ENCODE assay signal across 15 mouse cellular contexts in genomic region chr2:118760311-118761025, GRCm38 (mm10). TPM values are rescaled to one million over a fixed set of nuclear protein-coding genes. Genes with fewer than 3 reads are reported as not detected.
DNase-seq lines count a peak whose midpoint lies in the region; ATAC-seq and TF ChIP-seq lines count a peak whose summit lies in the region.
"Had no signal": no experiment of that assay in that cellular context is flagged by ENCODE, and none has a peak within 500 bp of the region (broad histone marks: within the 10 kb centered on the region; RNA-seq: fewer than 3 reads in every experiment).

No protein-coding gene starts in this region.

- TF ChIP-seq POLR2A in embryonic fibroblast, embryonic 13.5 days (IDR thresholded peaks at IDR 0.05; ENCODE audit: low read depth, low read length) = no peak

- H3K4me2 ChIP-seq in forebrain, embryonic 14.5 days (ENCODE audit: low read length) = no peak overlapping the region
- no peak overlapping the region for H3K4me2 ChIP-seq in hindbrain, embryonic 16.5 days (ENCODE audit: low read length)
- H3K4me2 ChIP-seq in hindbrain, embryonic 12.5 days (replicated peaks) = no peak overlapping the region

- H3K27me3 ChIP-seq in forebrain, embryonic 14.5 days (replicated peaks; ENCODE audit: control insufficient read depth, insufficient read depth, low read length) = no peaks in the 10 kb centered on the region
- peaks cover 90% of the 10 kb centered on the region for H3K27me3 ChIP-seq in forebrain, embryonic 10.5 days (ENCODE audit: poor library complexity, severe bottlenecking)
- H3K27me3 ChIP-seq in hindbrain, embryonic 16.5 days (replicated peaks; ENCODE audit: control insufficient read depth, insufficient read depth, low read length) = no peaks in the 10 kb centered on the region
- 0 out of 2 replicates have a peak, but pooled peaks cover 8% of the 10 kb centered on the region for H3K27me3 ChIP-seq in hindbrain, embryonic 12.5 days

- no peaks in the 10 kb centered on the region for H3K36me3 ChIP-seq in forebrain, embryonic 14.5 days (ENCODE audit: control insufficient read depth, insufficient read depth, low read length)
- H3K36me3 ChIP-seq in forebrain, embryonic 10.5 days (replicated peaks) = no peaks in the 10 kb centered on the region
- no peaks in the 10 kb centered on the region for H3K36me3 ChIP-seq in hindbrain, embryonic 16.5 days (ENCODE audit: control insufficient read depth, insufficient read depth, low read length)
- no peaks in the 10 kb centered on the region for H3K36me3 ChIP-seq in hindbrain, embryonic 12.5 days
- H3K36me3 ChIP-seq: embryonic facial prominence, embryonic 10.5 days had no signal

- TF ChIP-seq CTCF in embryonic fibroblast, embryonic 13.5 days (IDR thresholded peaks at IDR 0.05; ENCODE audit: borderline replicate concordance, insufficient read depth, low read length) = no peak

- H3K9me3 ChIP-seq in forebrain, embryonic 14.5 days (replicated peaks; ENCODE audit: control insufficient read depth, low read length) = no peaks in the 10 kb centered on the region
- no peaks in the 10 kb centered on the region for H3K9me3 ChIP-seq in forebrain, embryonic 10.5 days
- no peaks in the 10 kb centered on the region for H3K9me3 ChIP-seq in hindbrain, embryonic 16.5 days (ENCODE audit: control insufficient read depth, low read length)
- H3K9me3 ChIP-seq in hindbrain, embryonic 12.5 days (replicated peaks) = no peaks in the 10 kb centered on the region
- H3K9me3 ChIP-seq: embryonic facial prominence, embryonic 10.5 days had no signal

- H3K4me3 ChIP-seq in forebrain, embryonic 14.5 days (ENCODE audit: low read depth, low read length) = no peak overlapping the region
- H3K4me3 ChIP-seq in forebrain, embryonic 10.5 days = no peak overlapping the region
- no peak overlapping the region for H3K4me3 ChIP-seq in hindbrain, embryonic 16.5 days (ENCODE audit: low read length)
- no peak overlapping the region for H3K4me3 ChIP-seq in hindbrain, embryonic 12.5 days
- H3K4me3 ChIP-seq in embryonic fibroblast, embryonic 13.5 days (ENCODE audit: insufficient read depth, low read length) = 0 out of 2 replicates have a peak overlapping the region, but pooled peaks have one; percentile 58
- H3K4me3 ChIP-seq: embryonic facial prominence, embryonic 10.5 days had no signal

- peaks cover 29% of the 10 kb centered on the region for H3K4me1 ChIP-seq in forebrain, embryonic 14.5 days (ENCODE audit: control insufficient read depth, insufficient read depth, low read length)
- H3K4me1 ChIP-seq in forebrain, embryonic 10.5 days = peaks cover 47% of the 10 kb centered on the region
- peaks cover 31% of the 10 kb centered on the region for H3K4me1 ChIP-seq in hindbrain, embryonic 16.5 days (ENCODE audit: control insufficient read depth, insufficient read depth, low read depth, low read length)
- peaks cover 40% of the 10 kb centered on the region for H3K4me1 ChIP-seq in hindbrain, embryonic 12.5 days
- peaks cover 14% of the 10 kb centered on the region for H3K4me1 ChIP-seq in embryonic fibroblast, embryonic 13.5 days (ENCODE audit: control insufficient read depth, insufficient read depth, low read length)

- WGBS in forebrain, embryonic 14.5 days = 83% methylated on average over 11 of the region's 11 CpGs
- 84% methylated on average over 11 of the region's 11 CpGs for WGBS in forebrain, embryonic 10.5 days
- 86% methylated on average over 11 of the region's 11 CpGs for WGBS in hindbrain, embryonic 16.5 days
- WGBS in hindbrain, embryonic 12.5 days = 82% methylated on average over 11 of the region's 11 CpGs

- no peak for ATAC-seq in forebrain, embryonic 14.5 days
- no peak for ATAC-seq in hindbrain, embryonic 16.5 days
- no peak for ATAC-seq in hindbrain, embryonic 12.5 days (ENCODE audit: low FRiP score)

- DNase-seq in forebrain, embryonic 14.5 days (ENCODE audit: low spot score) = no peak
- no peak for DNase-seq in forebrain, embryonic 10.5 days (ENCODE audit: extremely low spot score, low spot score)
- DNase-seq in 3T3-L1 (ENCODE audit: low read depth, low spot score) = peak; percentile 91
- DNase-seq in adrenal gland, postnatal 14 days = no peak
- DNase-seq in spleen, postnatal 4 days (ENCODE audit: low spot score in 2 of 2) = no peak
- DNase-seq: cerebellum, adult 9-10 months had no signal

- H3K9ac ChIP-seq in forebrain, embryonic 14.5 days (ENCODE audit: low read length) = 0 out of 2 replicates have a peak overlapping the region, but pooled peaks have one; percentile 61
- H3K9ac ChIP-seq in hindbrain, embryonic 16.5 days (ENCODE audit: low read depth, low read length) = 0 out of 2 replicates have a peak overlapping the region, but pooled peaks have one; percentile 39
- H3K9ac ChIP-seq in hindbrain, embryonic 12.5 days = no peak overlapping the region

- no peak overlapping the region for H3K27ac ChIP-seq in forebrain, embryonic 14.5 days (ENCODE audit: low read depth, low read length)
- no peak overlapping the region for H3K27ac ChIP-seq in forebrain, embryonic 10.5 days
- no peak overlapping the region; the same call in 1 of the 2 replicates for H3K27ac ChIP-seq in hindbrain, embryonic 16.5 days (ENCODE audit: low read depth, low read length)
- H3K27ac ChIP-seq in hindbrain, embryonic 12.5 days = no peak overlapping the region
- H3K27ac ChIP-seq in embryonic fibroblast, embryonic 13.5 days (ENCODE audit: insufficient read depth, low read length) = peak overlapping the region; percentile 99

RNA-seq across cellular contexts. Expression of gene Ccdc9b, which starts 2.0 kb away (rescaled TPM):
- 1.0 and 1.2 TPM in 2 replicates for polyA plus RNA-seq in forebrain, embryonic 14.5 days (2014; fragmentation: Nextera tagmentation; extraction: Ambion mirVana)
- 0.53 and 0.64 TPM in 2 replicates for polyA plus RNA-seq in forebrain, embryonic 10.5 days (2016; fragmentation: Nextera tagmentation; extraction: Ambion mirVana)
- 1.0 and 1.3 TPM in 2 replicates for polyA plus RNA-seq in hindbrain, embryonic 16.5 days (2015; fragmentation: Nextera tagmentation; extraction: Ambion mirVana)
- polyA plus RNA-seq in hindbrain, embryonic 12.5 days (2016; fragmentation: Nextera tagmentation; extraction: Ambion mirVana) = 1.3 and 1.7 TPM in 2 replicates
- 17.9 and 27.9 TPM in 2 replicates for polyA plus RNA-seq in embryonic fibroblast, embryonic 13.5 days (2011; ENCODE audit: insufficient read length, low read depth, missing spikeins)
- total RNA-seq in adrenal gland, postnatal 14 days (2021) = 4.2 and 4.8 TPM in 2 replicates
- polyA plus RNA-seq: CD4-positive, CD25-positive, alpha-beta regulatory T cell, adult 4 months had no signal

RNA-seq across cellular contexts. Expression of gene Phgr1, which starts 12.1 kb away (rescaled TPM):
- polyA plus RNA-seq in forebrain, embryonic 14.5 days (2014; fragmentation: Nextera tagmentation; extraction: Ambion mirVana) = not detected in 2 replicates
- not detected in 2 replicates for polyA plus RNA-seq in forebrain, embryonic 10.5 days (2016; fragmentation: Nextera tagmentation; extraction: Ambion mirVana)
- polyA plus RNA-seq in hindbrain, embryonic 16.5 days (2015; fragmentation: Nextera tagmentation; extraction: Ambion mirVana) = not detected in 2 replicates
- not detected in 2 replicates for polyA plus RNA-seq in hindbrain, embryonic 12.5 days (2016; fragmentation: Nextera tagmentation; extraction: Ambion mirVana)
- not detected in 2 replicates for polyA plus RNA-seq in embryonic fibroblast, embryonic 13.5 days (2011; ENCODE audit: insufficient read length, low read depth, missing spikeins)
- not detected in 2 replicates for total RNA-seq in adrenal gland, postnatal 14 days (2021)
- total RNA-seq: heart, adult 18-20 months; layer of hippocampus, adult 18-20 months; left cerebral cortex, postnatal 4 days; megakaryocyte, adult 5-6 weeks had no signal
- polyA plus RNA-seq: CD4-positive, CD25-positive, alpha-beta regulatory T cell, adult 4 months; embryonic facial prominence, embryonic 10.5 days had no signal

RNA-seq across cellular contexts. Expression of gene Inafm2, which starts 14.9 kb away (rescaled TPM):
- 32.1 and 33.7 TPM in 2 replicates for polyA plus RNA-seq in forebrain, embryonic 14.5 days (2014; fragmentation: Nextera tagmentation; extraction: Ambion mirVana)
- 19.8 and 21.7 TPM in 2 replicates for polyA plus RNA-seq in forebrain, embryonic 10.5 days (2016; fragmentation: Nextera tagmentation; extraction: Ambion mirVana)
- polyA plus RNA-seq in hindbrain, embryonic 16.5 days (2015; fragmentation: Nextera tagmentation; extraction: Ambion mirVana) = 20.2 and 20.4 TPM in 2 replicates
- polyA plus RNA-seq in hindbrain, embryonic 12.5 days (2016; fragmentation: Nextera tagmentation; extraction: Ambion mirVana) = 24.2 and 25.1 TPM in 2 replicates
- 17.3 and 19.0 TPM in 2 replicates for polyA plus RNA-seq in embryonic fibroblast, embryonic 13.5 days (2011; ENCODE audit: insufficient read length, low read depth, missing spikeins)
- 28.8 and 30.0 TPM in 2 replicates for total RNA-seq in adrenal gland, postnatal 14 days (2021)

RNA-seq across cellular contexts. Expression of gene Disp2, which starts 19.1 kb away (rescaled TPM):
- polyA plus RNA-seq in forebrain, embryonic 14.5 days (2014; fragmentation: Nextera tagmentation; extraction: Ambion mirVana) = 18.0 and 24.5 TPM in 2 replicates
- polyA plus RNA-seq in forebrain, embryonic 10.5 days (2016; fragmentation: Nextera tagmentation; extraction: Ambion mirVana) = 1.0 and 1.2 TPM in 2 replicates
- 82.9 and 87.0 TPM in 2 replicates for polyA plus RNA-seq in hindbrain, embryonic 16.5 days (2015; fragmentation: Nextera tagmentation; extraction: Ambion mirVana)
- 20.9 and 23.9 TPM in 2 replicates for polyA plus RNA-seq in hindbrain, embryonic 12.5 days (2016; fragmentation: Nextera tagmentation; extraction: Ambion mirVana)
- 0.07 and 0.11 TPM in 2 replicates for polyA plus RNA-seq in embryonic fibroblast, embryonic 13.5 days (2011; ENCODE audit: insufficient read length, low read depth, missing spikeins)
- total RNA-seq in adrenal gland, postnatal 14 days (2021) = 26.3 and 28.1 TPM in 2 replicates
- polyA plus RNA-seq: CD4-positive, CD25-positive, alpha-beta regulatory T cell, adult 4 months had no signal

RNA-seq across cellular contexts. Expression of gene Plcb2, which starts 32.2 kb away (rescaled TPM):
- polyA plus RNA-seq in forebrain, embryonic 14.5 days (2014; fragmentation: Nextera tagmentation; extraction: Ambion mirVana) = 0.48 and 0.57 TPM in 2 replicates
- polyA plus RNA-seq in forebrain, embryonic 10.5 days (2016; fragmentation: Nextera tagmentation; extraction: Ambion mirVana) = 0.38 and 0.46 TPM in 2 replicates
- polyA plus RNA-seq in hindbrain, embryonic 16.5 days (2015; fragmentation: Nextera tagmentation; extraction: Ambion mirVana) = 0.88 and 1.1 TPM in 2 replicates
- 0.44 and 0.59 TPM in 2 replicates for polyA plus RNA-seq in hindbrain, embryonic 12.5 days (2016; fragmentation: Nextera tagmentation; extraction: Ambion mirVana)
- polyA plus RNA-seq in embryonic fibroblast, embryonic 13.5 days (2011; ENCODE audit: insufficient read length, low read depth, missing spikeins) = 0.49 TPM in 1 of 2 replicates, not detected in the other
- total RNA-seq in adrenal gland, postnatal 14 days (2021) = 1.1 and 8.7 TPM in 2 replicates
